Mouse (Mus musculus): ENCODE results near the gene Aoc1. TPM values are rescaled to one million over a fixed set of nuclear protein-coding genes. Genes with fewer than 3 reads are reported as not detected.

Gene Aoc1
- total RNA-seq, 2 experiments from 2014 or later = not detected

- no peak for DNase-seq
Observed at GRCm38 (mm10) chr6:48909229-48909628, 36.5 kb downstream of the Aoc1 start.

- no peak for DNase-seq
Observed at GRCm38 (mm10) chr6:48912033-48912432, 39.3 kb downstream of the Aoc1 start.

DNA sequence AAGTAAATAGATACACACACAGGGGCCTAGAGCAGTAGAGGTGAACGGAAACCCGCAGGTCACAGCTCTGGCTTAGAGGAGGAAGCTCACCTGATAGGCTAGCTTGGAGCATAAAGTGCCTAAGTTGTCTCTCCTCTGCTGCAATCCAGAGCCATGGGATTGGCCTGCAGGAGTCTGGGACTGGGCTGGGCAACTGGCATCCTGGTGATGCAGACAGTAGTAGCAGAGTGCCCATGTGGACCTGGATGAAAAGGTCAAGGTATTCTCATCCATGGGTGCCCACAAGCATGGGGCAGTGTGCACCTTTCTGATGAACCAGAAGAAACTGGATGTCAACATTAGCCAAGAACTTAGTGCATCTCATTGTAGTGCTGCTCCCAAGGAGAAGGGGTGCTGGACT lies 40.9 kb downstream of the Aoc1 start:
- no peak for DNase-seq

GRCm38 (mm10) chr6:48929595-48929994 lies 56.9 kb downstream of the Aoc1 start, which contains the start of gene 1600015I10Rik:
1600015I10Rik (plus strand) TSS chr6:48929895.
- DNase-seq = no peak

DNA sequence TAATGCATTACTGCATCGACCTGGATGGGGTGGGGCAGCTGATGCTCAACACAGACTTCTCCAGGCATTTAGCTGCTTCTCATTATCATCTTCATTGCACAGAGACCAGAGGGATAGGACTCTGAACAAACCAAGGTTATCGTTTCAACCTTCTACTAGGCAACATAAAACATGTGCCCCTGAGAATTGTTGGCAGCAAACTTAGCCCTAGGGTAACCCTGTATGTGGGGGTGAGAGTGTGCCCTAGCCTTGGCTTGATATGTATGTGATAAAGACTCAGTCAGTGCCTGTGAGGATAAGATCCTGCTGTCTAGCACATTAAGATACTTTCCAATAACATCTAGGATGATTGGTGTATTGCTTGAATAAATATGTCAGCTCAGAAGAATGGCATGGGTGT lies 76.9 kb downstream of the Aoc1 start:
- DNase-seq = no peak

- no peak for DNase-seq
Observed at GRCm38 (mm10) chr6:48950676-48951075, 78.0 kb downstream of the Aoc1 start.

DNA sequence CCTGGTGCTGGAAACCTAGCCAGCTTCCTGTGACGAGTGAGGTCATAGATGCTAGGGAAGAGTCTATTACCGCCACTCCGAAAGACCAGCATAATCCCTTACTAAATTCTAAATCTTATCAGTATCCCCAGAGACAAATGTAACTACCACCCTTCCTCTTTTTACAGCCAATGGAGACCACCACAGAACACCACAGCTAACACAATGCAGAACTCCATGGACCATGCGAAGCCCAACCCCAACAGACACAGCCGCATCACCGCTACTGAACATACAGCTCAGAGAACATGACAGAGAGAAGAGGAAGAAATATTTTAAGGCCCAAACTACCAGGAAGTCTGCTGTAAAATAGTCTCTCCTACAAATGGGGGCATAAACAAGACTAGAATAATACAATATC lies 78.9 kb downstream of the Aoc1 start:
- DNase-seq = no peak

GRCm38 (mm10) chr6:48953220-48953619 lies 80.5 kb downstream of the Aoc1 start:
- DNase-seq = no peak

- no peak for DNase-seq
Observed at GRCm38 (mm10) chr6:48954211-48954610, 81.5 kb downstream of the Aoc1 start.

GRCm38 (mm10) chr6:48954946-48955345 lies 82.2 kb downstream of the Aoc1 start:
- DNase-seq = no peak

DNA sequence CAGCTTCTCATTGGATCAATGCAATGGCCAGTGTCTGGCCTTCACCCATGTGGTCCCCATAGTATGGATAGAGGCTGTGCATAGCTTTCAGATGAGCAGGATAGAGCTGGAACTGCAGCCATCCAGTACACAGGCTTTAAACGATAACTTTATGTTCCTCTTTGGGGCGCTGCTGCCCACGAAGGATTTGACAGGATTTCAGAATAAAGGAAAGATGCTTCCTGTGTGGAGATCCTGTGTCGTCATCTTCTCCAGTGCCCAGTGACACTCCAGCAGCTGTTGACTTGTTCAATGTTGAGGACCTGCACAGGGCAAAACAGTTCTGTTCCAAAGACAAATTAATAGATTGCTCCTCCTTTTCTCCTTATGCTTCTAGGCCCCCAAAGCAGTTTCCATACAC lies 84.1 kb downstream of the Aoc1 start:
- no peak for DNase-seq

DNA sequence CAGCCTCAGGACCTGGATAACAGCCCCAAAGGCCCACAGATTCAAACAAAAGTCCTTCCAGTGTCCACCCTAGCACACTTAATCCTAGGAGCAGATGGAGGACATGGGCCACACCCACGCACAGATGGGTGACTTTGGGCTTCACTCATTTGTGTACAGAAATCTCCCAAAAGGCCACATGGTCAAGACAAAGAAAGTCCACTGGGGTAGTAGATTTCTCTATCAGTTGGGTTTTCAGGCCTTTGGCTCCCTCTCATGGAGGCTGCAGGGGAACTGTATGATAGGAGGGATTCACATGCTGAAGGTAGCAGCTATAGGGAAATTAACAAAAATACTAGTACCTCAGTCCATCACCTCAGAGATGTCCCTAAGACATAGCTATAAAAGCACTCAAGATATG lies 85.4 kb downstream of the Aoc1 start:
- DNase-seq = no peak

Other genes with a start within 250 kb of the Aoc1 start
- under 1 TPM; 0.24 to 0.38 TPM for gene AI854703, start 246.1 kb upstream of the Aoc1 start, total RNA-seq (2021)
- 1 to 10 TPM; 2.1 to 3.0 TPM for gene Gimap8, start 225.7 kb upstream of the Aoc1 start, total RNA-seq (2021)
- gene Gimap9, start 196.8 kb upstream of the Aoc1 start, total RNA-seq (2021) = under 1 TPM; 0.51 to 0.67 TPM
- gene Gimap4, start 188.3 kb upstream of the Aoc1 start, total RNA-seq (2021) = 1 to 10 TPM; 5.1 to 7.7 TPM
- gene Gimap6, start 164.7 kb upstream of the Aoc1 start, total RNA-seq (2021) = 10 to 100 TPM; 10.7 to 11.5 TPM
- gene Gm28053, start 154.3 kb upstream of the Aoc1 start, total RNA-seq (2021) = not detected
- not detected for gene Gimap7, start 154.3 kb upstream of the Aoc1 start, total RNA-seq (2021)
- 1 to 10 TPM; 2.5 to 5.0 TPM for gene Gimap1, start 133.8 kb upstream of the Aoc1 start, total RNA-seq (2021)
- gene Gimap5, start 126.7 kb upstream of the Aoc1 start, total RNA-seq (2021) = 1 to 10 TPM; 1.6 to 3.3 TPM
- under 1 TPM in 1 of 2 experiments, not detected in 1; 0.32 TPM for gene Gimap3, start 102.0 kb upstream of the Aoc1 start, total RNA-seq (2021)
- gene Tmem176a, start 32.0 kb upstream of the Aoc1 start, total RNA-seq (2021) = 1 to 10 TPM; 4.3 to 4.9 TPM
- 10 to 100 TPM; 11.4 to 15.2 TPM for gene Tmem176b, start 31.4 kb upstream of the Aoc1 start, total RNA-seq (2021)
- not detected for gene 1600015I10Rik, start 57.0 kb downstream of the Aoc1 start, total RNA-seq (2021)
- not detected for gene Doxl2, start 102.1 kb downstream of the Aoc1 start, total RNA-seq (2021)
- gene Svs1, start 114.0 kb downstream of the Aoc1 start, total RNA-seq (2021) = not detected
- gene Gpnmb, start 163.7 kb downstream of the Aoc1 start, total RNA-seq (2021) = under 1 TPM; 0.87 to 0.96 TPM
- 10 to 100 TPM; 41.5 to 44.0 TPM for gene Malsu1, start 200.9 kb downstream of the Aoc1 start, total RNA-seq (2021)